Mouse (Mus musculus) left cerebral cortex, adult 2 months (tissue): ENCODE data around the gene Foxn4. TPM values are rescaled to one million over a fixed set of nuclear protein-coding genes. Genes with fewer than 3 reads are reported as not detected.

Experiments
- DNase-seq, 2 experiments: peaks; one replicate each; pipeline ENCODE4 v3.0.0; 2021 to 2022; ENCODE audit warnings: low spot score in 2 of 2, mixed read lengths in 1 of 2; ENCODE audit errors: extremely low spot score in 1 of 2
- H3K27ac ChIP-seq: fragments of 200-600 bp; 2 replicates; pipeline ENCODE4 v1.8.1; 2022
- H3K4me3 ChIP-seq: fragments of 200-600 bp; 2 replicates; pipeline ENCODE4 v1.8.1; 2022
- CTCF ChIP-seq: fragments of 200-600 bp; IDR thresholded peaks from 2 replicates; pipeline ENCODE4 v1.8.1; 2022; ENCODE audit warnings: antibody characterized with exemption, mild to moderate bottlenecking, moderate library complexity
- intact Hi-C: fragments of 180-260 bp; cut with DNase I; formaldehyde crosslinking; loops from one replicate; pipeline ENCODE4 v1.15.1; 2025
- total RNA-seq, 2 experiments: library from RNA; stranded (reverse); gene quantifications; 2 replicates each; pipeline ENCODE4 v1.2.3; 2021

Foxn4 gene
- total RNA-seq, 2 experiments from 2014 or later: not detected

GRCm38 (mm10) chr5:114275339-114275738 is 1.7 kb upstream of the Foxn4 start:
- no peak for DNase-seq
- Histone ChIP-seq H3K4me3 (no peak overlapping the region), H3K27ac (no peak overlapping the region)
- intact Hi-C loops: no loop called here
- TF ChIP-seq CTCF: no peak

- Histone ChIP-seq H3K27ac (no peak overlapping the region), H3K4me3 (no peak overlapping the region)
- intact Hi-C loops: no loop called here
- TF ChIP-seq CTCF: no peak
- DNase-seq: no peak
These were observed 3.6 kb downstream of the Foxn4 start for GRCm38 (mm10) chr5:114269984-114270383.

- intact Hi-C loops: no loop called here
- DNase-seq: no peak
- Histone ChIP-seq H3K4me3 (no peak overlapping the region), H3K27ac (no peak overlapping the region)
- no peak for TF ChIP-seq CTCF
These were observed 4.1 kb downstream of the Foxn4 start for GRCm38 (mm10) chr5:114269499-114269898.

GRCm38 (mm10) chr5:114268646-114269045 is 5.0 kb downstream of the Foxn4 start:
- TF ChIP-seq CTCF: no peak
- Histone ChIP-seq H3K4me3 (no peak overlapping the region), H3K27ac (no peak overlapping the region)
- intact Hi-C loops: no loop called here
- no peak for DNase-seq

GRCm38 (mm10) chr5:114264791-114265190 is 8.8 kb downstream of the Foxn4 start:
- Histone ChIP-seq H3K4me3 (no peak overlapping the region), H3K27ac (no peak overlapping the region)
- DNase-seq: no peak
- intact Hi-C loops: no loop called here
- no peak for TF ChIP-seq CTCF

GRCm38 (mm10) chr5:114264030-114264459 is 9.6 kb downstream of the Foxn4 start:
- intact Hi-C loops: no loop called here
- no peak overlapping the region for H3K4me3 ChIP-seq
- TF ChIP-seq CTCF: no peak
- DNase-seq: no peak
- no peak overlapping the region for H3K27ac ChIP-seq

- TF ChIP-seq CTCF: no peak
- intact Hi-C loops: no loop called here
- no peak overlapping the region for H3K4me3 ChIP-seq
- DNase-seq: no peak
- H3K27ac ChIP-seq: no peak overlapping the region
These were observed 12.1 kb downstream of the Foxn4 start for GRCm38 (mm10) chr5:114261494-114261893.

GRCm38 (mm10) chr5:114259495-114259894 is 14.1 kb downstream of the Foxn4 start:
- intact Hi-C loops: no loop called here
- Histone ChIP-seq H3K4me3 (no peak overlapping the region), H3K27ac (no peak overlapping the region)
- no peak for DNase-seq
- TF ChIP-seq CTCF: no peak

- H3K27ac ChIP-seq: no peak overlapping the region
- intact Hi-C loops: loop anchor here (1.0 kb wide), 1 partner anchor 61 kb away; no protein-coding TSS in a partner anchor
- no peak overlapping the region for H3K4me3 ChIP-seq
- DNase-seq: peak; percentile 68 to 76
- peak; percentile 93 for TF ChIP-seq CTCF
These were observed 25.4 kb downstream of the Foxn4 start for GRCm38 (mm10) chr5:114248174-114248589.

- no peak overlapping the region for H3K4me3 ChIP-seq
- intact Hi-C loops: no loop called here
- no peak for DNase-seq
- no peak for TF ChIP-seq CTCF
- no peak overlapping the region for H3K27ac ChIP-seq
These were observed 27.1 kb downstream of the Foxn4 start for GRCm38 (mm10) chr5:114246465-114246864.

GRCm38 (mm10) chr5:114239737-114240136 is 33.9 kb downstream of the Foxn4 start:
- DNase-seq: no peak
- intact Hi-C loops: no loop called here
- TF ChIP-seq CTCF: no peak
- H3K4me3 ChIP-seq: no peak overlapping the region
- H3K27ac ChIP-seq: no peak overlapping the region

- DNase-seq: no peak
- Histone ChIP-seq H3K4me3 (no peak overlapping the region), H3K27ac (no peak overlapping the region)
- intact Hi-C loops: no loop called here
- TF ChIP-seq CTCF: no peak
These were observed 34.7 kb downstream of the Foxn4 start for GRCm38 (mm10) chr5:114238924-114239323.

- DNase-seq: no peak
- intact Hi-C loops: no loop called here
- Histone ChIP-seq H3K27ac (no peak overlapping the region), H3K4me3 (no peak overlapping the region)
- no peak for TF ChIP-seq CTCF
These were observed 44.7 kb downstream of the Foxn4 start for GRCm38 (mm10) chr5:114228901-114229300.
